Mouse (Mus musculus): ENCODE data around the gene Znrf4. TPM values are rescaled to one million over a fixed set of nuclear protein-coding genes. Genes with fewer than 3 reads are reported as not detected.

Znrf4 gene
- polyA plus RNA-seq, 1 experiment from 2014 or later: not detected

- peak; percentile 93 for ATAC-seq
- Histone ChIP-seq H3K9ac (replicated peaks) (peak overlapping the region; percentile 71), H3K4me3 (replicated peaks) (peak overlapping the region; percentile 49), H3K36me3 (peaks cover 12% of the 10 kb centered on the region), H3K4me1 (replicated peaks) (peaks cover 91% of the 10 kb centered on the region), H3K4me2 (replicated peaks) (peak overlapping the region; percentile 91), H3K27ac (peak overlapping the region; percentile 93), H3K27me3 (no peaks in the 10 kb centered on the region), H3K9me3 (no peaks in the 10 kb centered on the region)
- WGBS: under 1% methylated on average over 77 of the region's 77 CpGs
These were observed 50.2 kb downstream of the Znrf4 start for GRCm38 (mm10) chr17:56461771-56462743.

Other genes starting within 250 kb of the Znrf4 start
- gene Ticam1, start 235.6 kb downstream of the Znrf4 start, polyA plus RNA-seq (2015; fragmentation: Nextera tagmentation; extraction: Ambion mirVana): 1.0 and 1.3 TPM in 2 replicates
- 14.8 and 16.7 TPM in 2 replicates for gene Plin3, start 219.6 kb downstream of the Znrf4 start, polyA plus RNA-seq (2015; fragmentation: Nextera tagmentation; extraction: Ambion mirVana)
- gene Arrdc5, start 212.1 kb downstream of the Znrf4 start, polyA plus RNA-seq (2015; fragmentation: Nextera tagmentation; extraction: Ambion mirVana): not detected in 2 replicates
- 59.9 and 62.8 TPM in 2 replicates for gene Uhrf1, start 209.1 kb downstream of the Znrf4 start, polyA plus RNA-seq (2015; fragmentation: Nextera tagmentation; extraction: Ambion mirVana)
- 62.1 and 77.3 TPM in 2 replicates for gene Kdm4b, start 186.4 kb downstream of the Znrf4 start, polyA plus RNA-seq (2015; fragmentation: Nextera tagmentation; extraction: Ambion mirVana)
- gene Ptprs, start 35.9 kb downstream of the Znrf4 start, polyA plus RNA-seq (2015; fragmentation: Nextera tagmentation; extraction: Ambion mirVana): 278 and 317 TPM in 2 replicates
- 0.90 and 1.3 TPM in 2 replicates for gene Gm20219, start 42.0 kb upstream of the Znrf4 start, polyA plus RNA-seq (2015; fragmentation: Nextera tagmentation; extraction: Ambion mirVana)
- 74.1 and 89.0 TPM in 2 replicates for gene Safb2, start 72.2 kb upstream of the Znrf4 start, polyA plus RNA-seq (2015; fragmentation: Nextera tagmentation; extraction: Ambion mirVana)
- gene Safb, start 72.4 kb upstream of the Znrf4 start, polyA plus RNA-seq (2015; fragmentation: Nextera tagmentation; extraction: Ambion mirVana): 112 and 127 TPM in 2 replicates
- 198 and 199 TPM in 2 replicates for gene 2410015M20Rik, start 97.3 kb upstream of the Znrf4 start, polyA plus RNA-seq (2015; fragmentation: Nextera tagmentation; extraction: Ambion mirVana)
- 1,197 and 1,215 TPM in 2 replicates for gene Rpl36, start 101.0 kb upstream of the Znrf4 start, polyA plus RNA-seq (2015; fragmentation: Nextera tagmentation; extraction: Ambion mirVana)
- 40.9 and 43.4 TPM in 2 replicates for gene Lonp1, start 114.5 kb upstream of the Znrf4 start, polyA plus RNA-seq (2015; fragmentation: Nextera tagmentation; extraction: Ambion mirVana)
- gene Catsperd, start 115.7 kb upstream of the Znrf4 start, polyA plus RNA-seq (2015; fragmentation: Nextera tagmentation; extraction: Ambion mirVana): 1.8 and 2.0 TPM in 2 replicates
- gene Ranbp3, start 160.9 kb upstream of the Znrf4 start, polyA plus RNA-seq (2015; fragmentation: Nextera tagmentation; extraction: Ambion mirVana): 108 and 109 TPM in 2 replicates
- gene Ndufa11, start 205.3 kb upstream of the Znrf4 start, polyA plus RNA-seq (2015; fragmentation: Nextera tagmentation; extraction: Ambion mirVana): 465 and 479 TPM in 2 replicates
- 15.5 and 18.2 TPM in 2 replicates for gene Vmac, start 205.6 kb upstream of the Znrf4 start, polyA plus RNA-seq (2015; fragmentation: Nextera tagmentation; extraction: Ambion mirVana)
- gene Nrtn, start 245.1 kb upstream of the Znrf4 start, polyA plus RNA-seq (2015; fragmentation: Nextera tagmentation; extraction: Ambion mirVana): 2.9 and 4.0 TPM in 2 replicates

Measured in midbrain, embryonic 13.5 days (tissue).